Mouse (Mus musculus): ENCODE data around the gene Bmp6. TPM values are rescaled to one million over a fixed set of nuclear protein-coding genes. Genes with fewer than 3 reads are reported as not detected.

Gene Bmp6
- polyA plus RNA-seq, 1 experiment from 2014 or later = 1.1 TPM

DNA sequence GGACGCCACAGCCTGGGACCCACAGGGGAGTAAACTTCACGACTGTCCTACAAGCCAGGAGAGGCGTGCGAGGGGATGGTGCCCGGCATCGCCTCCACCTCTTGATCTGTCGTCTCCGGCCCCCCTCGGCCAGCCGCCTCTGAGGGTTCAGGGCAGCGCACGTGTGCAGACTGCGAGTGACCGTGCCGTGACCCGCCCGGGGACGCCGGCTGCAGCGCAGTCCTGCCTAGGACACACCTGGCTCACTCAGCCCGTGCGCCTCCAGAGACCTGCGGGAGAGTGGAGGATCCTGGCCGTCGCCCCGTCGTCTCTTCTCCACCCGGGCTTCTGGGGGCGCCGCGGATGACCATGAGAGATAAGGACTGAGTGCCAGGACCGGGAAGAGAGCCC lies 519 bp downstream of the Bmp6 start:
- Histone ChIP-seq H3K27ac (ENCODE audit: low read depth, low read length) (no peak overlapping the region), H3K36me3 (ENCODE audit: control insufficient read depth, insufficient read depth) (no peaks in the 10 kb centered on the region), H3K9ac (ENCODE audit: low read depth, low read length) (no peak overlapping the region; the same call in 1 of the 2 replicates), H3K9me3 (ENCODE audit: control insufficient read depth) (no peaks in the 10 kb centered on the region), H3K4me2 (replicated peaks; ENCODE audit: low read depth) (peak overlapping the region; percentile 74), H3K27me3 (replicated peaks; ENCODE audit: control insufficient read depth, insufficient read depth, low read length) (peaks cover 56% of the 10 kb centered on the region), H3K4me3 (ENCODE audit: low read depth, low read length) (peak overlapping the region; percentile 46), H3K4me1 (replicated peaks; ENCODE audit: control insufficient read depth, insufficient read depth, low read length) (peaks cover 5% of the 10 kb centered on the region; the same call in 1 of the 2 replicates)
- WGBS = under 1% methylated on average over 31 of the region's 32 CpGs
- ATAC-seq = no peak
- TF ChIP-seq CTCF (IDR thresholded peaks at IDR 0.05; ENCODE audit: low read depth) = no peak

DNA sequence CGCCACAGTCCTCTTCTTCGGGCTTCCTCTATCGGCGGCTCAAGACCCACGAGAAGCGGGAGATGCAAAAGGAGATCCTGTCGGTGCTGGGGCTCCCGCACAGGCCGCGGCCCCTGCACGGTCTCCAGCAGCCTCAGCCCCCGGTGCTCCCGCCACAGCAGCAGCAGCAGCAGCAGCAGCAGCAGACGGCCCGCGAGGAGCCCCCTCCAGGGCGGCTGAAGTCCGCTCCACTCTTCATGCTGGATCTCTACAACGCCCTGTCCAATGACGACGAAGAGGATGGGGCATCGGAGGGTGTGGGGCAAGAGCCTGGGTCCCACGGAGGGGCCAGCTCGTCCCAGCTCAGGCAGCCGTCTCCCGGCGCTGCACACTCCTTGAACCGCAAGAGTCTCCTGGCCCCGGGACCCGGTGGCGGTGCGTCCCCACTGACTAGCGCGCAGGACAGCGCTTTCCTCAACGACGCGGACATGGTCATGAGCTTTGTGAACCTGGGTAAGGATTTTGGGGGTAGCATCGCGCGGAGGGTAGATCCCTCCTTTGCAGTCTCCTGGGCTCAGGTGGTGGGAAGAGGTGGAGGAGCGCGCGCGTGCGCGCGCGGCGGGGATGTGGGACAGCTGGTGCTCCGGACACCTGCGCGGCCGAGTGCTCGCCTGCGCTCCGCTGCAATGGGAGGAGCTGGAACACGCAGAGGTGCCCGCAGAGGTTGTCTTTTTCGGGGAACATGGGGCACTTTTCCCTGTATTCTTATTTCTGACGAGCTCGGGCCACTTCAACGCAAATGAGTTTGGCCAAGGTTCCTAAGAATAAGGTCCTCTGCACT lies 1.4 kb downstream of the Bmp6 start:
- H3K4me1 ChIP-seq (replicated peaks; ENCODE audit: control insufficient read depth, insufficient read depth, low read length) = peaks cover 5% of the 10 kb centered on the region; the same call in 1 of the 2 replicates
- ATAC-seq = no peak
- no peaks in the 10 kb centered on the region for H3K36me3 ChIP-seq (ENCODE audit: control insufficient read depth, insufficient read depth)
- H3K4me2 ChIP-seq (replicated peaks; ENCODE audit: low read depth) = peak overlapping the region; percentile 74
- no peak for TF ChIP-seq CTCF (IDR thresholded peaks at IDR 0.05; ENCODE audit: low read depth)
- H3K27me3 ChIP-seq (replicated peaks; ENCODE audit: control insufficient read depth, insufficient read depth, low read length) = peaks cover 56% of the 10 kb centered on the region
- no peak overlapping the region; the same call in 1 of the 2 replicates for H3K9ac ChIP-seq (ENCODE audit: low read depth, low read length)
- peak overlapping the region; percentile 46 for H3K4me3 ChIP-seq (ENCODE audit: low read depth, low read length)
- 1% methylated on average over 60 of the region's 63 CpGs for WGBS
- no peaks in the 10 kb centered on the region for H3K9me3 ChIP-seq (ENCODE audit: control insufficient read depth)
- no peak overlapping the region for H3K27ac ChIP-seq (ENCODE audit: low read depth, low read length)

DNA sequence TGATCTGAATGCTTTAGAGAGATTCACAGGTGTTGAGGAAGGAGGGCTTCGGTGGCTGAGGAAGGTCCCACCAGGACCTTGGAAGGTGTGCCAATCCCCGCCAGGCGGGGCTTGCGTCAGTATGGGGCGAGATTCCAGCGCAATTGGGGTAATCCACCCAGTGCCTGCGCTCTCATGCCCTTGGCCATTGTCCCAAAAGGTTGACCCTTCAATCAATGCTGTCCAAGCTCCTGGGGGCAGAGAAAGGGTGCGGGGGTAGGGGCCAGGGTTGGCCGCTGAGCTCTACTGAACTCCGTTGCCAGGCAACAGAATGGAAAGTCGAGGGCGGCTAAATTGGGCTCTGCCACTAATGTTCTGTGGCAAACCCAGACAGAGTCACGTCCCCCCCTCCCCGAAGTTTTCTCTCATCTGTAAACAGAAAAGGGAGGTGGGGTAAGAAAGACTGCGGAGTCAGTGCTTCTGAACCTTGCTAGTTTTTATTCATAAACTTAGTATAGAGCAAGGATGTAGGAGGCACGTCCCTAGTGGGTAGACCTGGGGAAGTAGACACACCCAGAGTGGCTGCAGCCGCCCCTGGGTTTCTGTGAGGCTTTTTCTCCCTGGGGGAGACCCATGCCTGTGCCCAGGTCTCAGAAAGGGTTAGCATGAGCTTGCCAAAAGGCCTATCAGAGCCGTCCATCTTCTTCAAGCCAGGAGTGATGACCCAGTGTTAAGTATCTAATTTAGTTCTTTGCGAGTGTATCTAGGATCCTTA lies 2.3 kb downstream of the Bmp6 start:
- H3K9me3 ChIP-seq (ENCODE audit: control insufficient read depth) = no peaks in the 10 kb centered on the region
- no peak for ATAC-seq
- H3K27ac ChIP-seq (ENCODE audit: low read depth, low read length) = no peak overlapping the region
- peak overlapping the region; percentile 74 for H3K4me2 ChIP-seq (replicated peaks; ENCODE audit: low read depth)
- H3K27me3 ChIP-seq (replicated peaks; ENCODE audit: control insufficient read depth, insufficient read depth, low read length) = peaks cover 56% of the 10 kb centered on the region
- H3K9ac ChIP-seq (ENCODE audit: low read depth, low read length) = no peak overlapping the region
- peak overlapping the region; percentile 46 for H3K4me3 ChIP-seq (ENCODE audit: low read depth, low read length)
- peaks cover 5% of the 10 kb centered on the region; the same call in 1 of the 2 replicates for H3K4me1 ChIP-seq (replicated peaks; ENCODE audit: control insufficient read depth, insufficient read depth, low read length)
- no peaks in the 10 kb centered on the region for H3K36me3 ChIP-seq (ENCODE audit: control insufficient read depth, insufficient read depth)
- no peak for TF ChIP-seq CTCF (IDR thresholded peaks at IDR 0.05; ENCODE audit: low read depth)
- WGBS = 16% methylated on average over 19 of the region's 19 CpGs

GRCm38 (mm10) chr13:38347775-38348135 lies 2.8 kb downstream of the Bmp6 start:
- Histone ChIP-seq H3K9ac (ENCODE audit: low read depth, low read length) (no peak overlapping the region), H3K4me3 (ENCODE audit: low read depth, low read length) (no peak overlapping the region), H3K27ac (ENCODE audit: low read depth, low read length) (no peak overlapping the region), H3K4me2 (replicated peaks; ENCODE audit: low read depth) (no peak overlapping the region; the same call in 1 of the 2 replicates), H3K9me3 (ENCODE audit: control insufficient read depth) (no peaks in the 10 kb centered on the region), H3K36me3 (ENCODE audit: control insufficient read depth, insufficient read depth) (no peaks in the 10 kb centered on the region), H3K27me3 (replicated peaks; ENCODE audit: control insufficient read depth, insufficient read depth, low read length) (peaks cover 56% of the 10 kb centered on the region), H3K4me1 (replicated peaks; ENCODE audit: control insufficient read depth, insufficient read depth, low read length) (peaks cover 5% of the 10 kb centered on the region; the same call in 1 of the 2 replicates)
- 62% methylated on average over 5 of the region's 5 CpGs for WGBS
- no peak for TF ChIP-seq CTCF (IDR thresholded peaks at IDR 0.05; ENCODE audit: low read depth)
- ATAC-seq = no peak

DNA sequence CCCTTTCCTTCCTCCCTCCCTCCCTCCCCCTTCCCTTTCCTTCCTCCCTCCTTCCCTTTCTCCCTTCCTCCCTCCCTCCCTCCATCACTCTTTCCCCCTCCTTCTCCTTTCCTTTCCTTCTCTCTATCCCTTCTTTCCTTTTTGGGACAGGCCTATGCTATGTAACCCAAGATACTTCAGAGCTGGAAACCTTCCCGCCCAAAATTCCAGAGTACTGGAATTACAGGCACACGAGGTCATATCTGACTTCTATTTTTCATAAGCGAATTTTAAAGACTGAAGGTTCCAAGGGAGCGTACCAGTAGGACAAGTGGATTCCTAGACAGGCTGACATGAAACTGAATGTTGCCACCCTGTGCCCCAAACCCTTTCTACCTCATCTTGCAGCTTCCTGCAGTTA lies 4.1 kb downstream of the Bmp6 start:
- Histone ChIP-seq H3K9ac (ENCODE audit: low read depth, low read length) (no peak overlapping the region), H3K27ac (ENCODE audit: low read depth, low read length) (no peak overlapping the region), H3K4me1 (replicated peaks; ENCODE audit: control insufficient read depth, insufficient read depth, low read length) (peaks cover 9% of the 10 kb centered on the region; the same call in 1 of the 2 replicates), H3K4me2 (replicated peaks; ENCODE audit: low read depth) (no peak overlapping the region), H3K4me3 (ENCODE audit: low read depth, low read length) (no peak overlapping the region), H3K36me3 (ENCODE audit: control insufficient read depth, insufficient read depth) (no peaks in the 10 kb centered on the region), H3K9me3 (ENCODE audit: control insufficient read depth) (no peaks in the 10 kb centered on the region), H3K27me3 (replicated peaks; ENCODE audit: control insufficient read depth, insufficient read depth, low read length) (peaks cover 52% of the 10 kb centered on the region)
- no peak for ATAC-seq
- TF ChIP-seq CTCF (IDR thresholded peaks at IDR 0.05; ENCODE audit: low read depth) = no peak
- WGBS = 70% methylated on average over 4 of the region's 4 CpGs

DNA sequence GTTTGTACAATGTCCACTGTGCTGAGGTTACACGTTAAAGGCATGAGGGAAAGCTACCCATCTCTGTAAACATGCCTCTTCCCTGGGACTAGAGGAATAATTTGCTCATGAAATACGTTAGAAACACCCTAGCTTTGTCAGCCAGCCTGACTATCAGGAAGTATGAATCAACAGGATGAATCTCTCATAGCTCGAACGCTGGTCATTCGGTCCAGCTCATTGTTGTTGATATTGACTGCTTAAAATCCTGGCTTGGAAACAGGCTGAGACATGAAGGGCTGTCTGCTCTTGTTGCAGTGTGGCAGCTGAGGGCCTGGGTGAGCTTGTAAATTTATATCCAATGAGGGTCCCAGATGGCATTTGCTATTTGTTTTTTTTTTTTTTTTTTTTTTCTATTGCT lies 4.9 kb downstream of the Bmp6 start:
- TF ChIP-seq CTCF (IDR thresholded peaks at IDR 0.05; ENCODE audit: low read depth) = no peak
- H3K9me3 ChIP-seq (ENCODE audit: control insufficient read depth) = no peaks in the 10 kb centered on the region
- H3K4me1 ChIP-seq (replicated peaks; ENCODE audit: control insufficient read depth, insufficient read depth, low read length) = peaks cover 9% of the 10 kb centered on the region; the same call in 1 of the 2 replicates
- no peak overlapping the region for H3K4me3 ChIP-seq (ENCODE audit: low read depth, low read length)
- no peak overlapping the region for H3K27ac ChIP-seq (ENCODE audit: low read depth, low read length)
- no peak for ATAC-seq
- peaks cover 44% of the 10 kb centered on the region for H3K27me3 ChIP-seq (replicated peaks; ENCODE audit: control insufficient read depth, insufficient read depth, low read length)
- H3K9ac ChIP-seq (ENCODE audit: low read depth, low read length) = no peak overlapping the region
- WGBS = 49% methylated on average over 5 of the region's 5 CpGs
- no peak overlapping the region for H3K4me2 ChIP-seq (replicated peaks; ENCODE audit: low read depth)
- no peaks in the 10 kb centered on the region for H3K36me3 ChIP-seq (ENCODE audit: control insufficient read depth, insufficient read depth)
